ENCODE assay signal across 8 mouse cellular contexts in genomic region chr4:111719776-111720661, GRCm38 (mm10). TPM values are rescaled to one million over a fixed set of nuclear protein-coding genes. Genes with fewer than 3 reads are reported as not detected.
A peak's percentile ranks its signal among the peaks of the same experiment; 100 is the strongest.
DNase-seq lines count a peak whose midpoint lies in the region; ATAC-seq lines count a peak whose summit lies in the region.

TSS of gene Spata6 (plus strand) at chr4:111719984.

- peak; percentile 98 for ATAC-seq in forebrain, embryonic 12.5 days (ENCODE audit: low FRiP score)
- peak; percentile 95 for ATAC-seq in heart, embryonic 16.5 days (replicated peaks; ENCODE audit: extremely low read depth, insufficient read depth, low FRiP score)
- peak; percentile 96 for ATAC-seq in liver, embryonic 15.5 days (ENCODE audit: insufficient read depth)
- peak; percentile 99 for ATAC-seq in neural tube, embryonic 11.5 days (ENCODE audit: insufficient read depth, low FRiP score, low TSS enrichment)
- peak; percentile 97 for ATAC-seq in stomach, embryonic 16.5 days (ENCODE audit: insufficient read depth, low FRiP score)

- peak within 1 kb of the TSS; percentile 63 for H3K4me2 ChIP-seq in forebrain, embryonic 12.5 days
- H3K4me2 ChIP-seq in heart, embryonic 16.5 days (ENCODE audit: low read depth, low read length) = peak within 1 kb of the TSS; percentile 81
- H3K4me2 ChIP-seq in liver, embryonic 15.5 days = peak within 1 kb of the TSS; percentile 86
- H3K4me2 ChIP-seq in neural tube, embryonic 11.5 days (ENCODE audit: low read depth) = peak within 1 kb of the TSS; percentile 82
- H3K4me2 ChIP-seq in stomach, embryonic 16.5 days (ENCODE audit: low read depth, low read length) = peak within 1 kb of the TSS; percentile 75

- H3K9ac ChIP-seq in forebrain, embryonic 12.5 days = peak within 1 kb of the TSS; percentile 77
- H3K9ac ChIP-seq in heart, embryonic 16.5 days (ENCODE audit: low read length) = peak within 1 kb of the TSS; percentile 91
- peak within 1 kb of the TSS; percentile 46; the same call in 1 of the 2 replicates for H3K9ac ChIP-seq in liver, embryonic 15.5 days
- H3K9ac ChIP-seq in neural tube, embryonic 11.5 days (ENCODE audit: low read length) = peak within 1 kb of the TSS; percentile 80
- H3K9ac ChIP-seq in stomach, embryonic 16.5 days (ENCODE audit: low read length) = peak within 1 kb of the TSS; percentile 85

- H3K4me3 ChIP-seq in forebrain, embryonic 12.5 days (replicated peaks) = peak within 1 kb of the TSS; percentile 83
- peak within 1 kb of the TSS; percentile 92 for H3K4me3 ChIP-seq in heart, embryonic 16.5 days (ENCODE audit: low read length)
- peak within 1 kb of the TSS; percentile 68 for H3K4me3 ChIP-seq in liver, embryonic 15.5 days (replicated peaks)
- H3K4me3 ChIP-seq in neural tube, embryonic 11.5 days (ENCODE audit: low read depth, low read length) = peak within 1 kb of the TSS; percentile 81
- H3K4me3 ChIP-seq in stomach, embryonic 16.5 days (replicated peaks; ENCODE audit: low read length) = peak within 1 kb of the TSS; percentile 83

- no peaks in the 10 kb centered on the region for H3K9me3 ChIP-seq in forebrain, embryonic 12.5 days
- no peaks in the 10 kb centered on the region for H3K9me3 ChIP-seq in heart, embryonic 16.5 days (replicated peaks; ENCODE audit: control insufficient read depth, low read length)
- H3K9me3 ChIP-seq in liver, embryonic 15.5 days (replicated peaks) = no peaks in the 10 kb centered on the region
- H3K9me3 ChIP-seq in neural tube, embryonic 11.5 days (ENCODE audit: control insufficient read depth, low read length) = no peaks in the 10 kb centered on the region
- no peaks in the 10 kb centered on the region for H3K9me3 ChIP-seq in stomach, embryonic 16.5 days (replicated peaks; ENCODE audit: control insufficient read depth, low read length)

- WGBS in forebrain, embryonic 12.5 days = under 1% methylated on average over 48 of the region's 50 CpGs
- 1% methylated on average over 50 of the region's 50 CpGs for WGBS in heart, embryonic 16.5 days
- 2% methylated on average over 50 of the region's 50 CpGs for WGBS in liver, embryonic 15.5 days (ENCODE audit: insufficient replicate concordance)
- under 1% methylated on average over 35 of the region's 50 CpGs for WGBS in neural tube, embryonic 11.5 days
- WGBS in stomach, embryonic 16.5 days = under 1% methylated on average over 50 of the region's 50 CpGs

- no peaks in the 10 kb centered on the region for H3K36me3 ChIP-seq in forebrain, embryonic 12.5 days (replicated peaks)
- no peaks in the 10 kb centered on the region for H3K36me3 ChIP-seq in heart, embryonic 16.5 days (ENCODE audit: control insufficient read depth, insufficient read depth)
- H3K36me3 ChIP-seq in liver, embryonic 15.5 days (replicated peaks) = no peaks in the 10 kb centered on the region
- no peaks in the 10 kb centered on the region for H3K36me3 ChIP-seq in neural tube, embryonic 11.5 days (ENCODE audit: control insufficient read depth, insufficient read depth, low read length)
- H3K36me3 ChIP-seq in stomach, embryonic 16.5 days (ENCODE audit: control insufficient read depth, insufficient read depth, low read length) = no peaks in the 10 kb centered on the region

- peaks cover 13% of the 10 kb centered on the region for H3K4me1 ChIP-seq in forebrain, embryonic 12.5 days
- H3K4me1 ChIP-seq in heart, embryonic 16.5 days (ENCODE audit: control insufficient read depth, insufficient read depth, low read length) = peaks cover 3% of the 10 kb centered on the region; the same call in 1 of the 2 replicates
- peaks cover 14% of the 10 kb centered on the region; the same call in 1 of the 2 replicates for H3K4me1 ChIP-seq in liver, embryonic 15.5 days (replicated peaks)
- H3K4me1 ChIP-seq in neural tube, embryonic 11.5 days (ENCODE audit: control insufficient read depth, insufficient read depth, low read length) = no peaks in the 10 kb centered on the region; the same call in 1 of the 2 replicates
- H3K4me1 ChIP-seq in stomach, embryonic 16.5 days (ENCODE audit: control insufficient read depth, insufficient read depth, low read length) = peaks cover 8% of the 10 kb centered on the region; the same call in 1 of the 2 replicates

- DNase-seq in CD8-positive naive resting alpha-beta T cell, adult 2 months (ENCODE audit: low read depth in 2 of 2, low spot score in 2 of 2) = peak; percentile 88 to 95
- peak; percentile 85 for DNase-seq in c-Kit-positive CD71-positive TER-119-positive erythroid progenitor cells, embryonic 14.5 days (ENCODE audit: low spot score)
- peak; percentile 93 to 98 for DNase-seq in kidney, postnatal 36 days
- DNase-seq in neural tube, embryonic 11.5 days (ENCODE audit: low spot score) = peak; percentile 92

- no peak within 1 kb of the TSS for H3K27ac ChIP-seq in forebrain, embryonic 12.5 days
- H3K27ac ChIP-seq in heart, embryonic 16.5 days (ENCODE audit: low read length) = peak within 1 kb of the TSS; percentile 90
- peak within 1 kb of the TSS; percentile 57; the same call in 1 of the 2 replicates for H3K27ac ChIP-seq in liver, embryonic 15.5 days (replicated peaks)
- H3K27ac ChIP-seq in neural tube, embryonic 11.5 days (ENCODE audit: low read depth, low read length) = peak within 1 kb of the TSS; percentile 34; the same call in 1 of the 2 replicates
- peak within 1 kb of the TSS; percentile 80 for H3K27ac ChIP-seq in stomach, embryonic 16.5 days (ENCODE audit: low read length)

- H3K27me3 ChIP-seq in forebrain, embryonic 12.5 days = no peaks in the 10 kb centered on the region
- no peaks in the 10 kb centered on the region for H3K27me3 ChIP-seq in heart, embryonic 16.5 days (ENCODE audit: control insufficient read depth, insufficient read depth, low read length)
- no peaks in the 10 kb centered on the region for H3K27me3 ChIP-seq in liver, embryonic 15.5 days
- H3K27me3 ChIP-seq in neural tube, embryonic 11.5 days (ENCODE audit: control insufficient read depth, insufficient read depth, low read length) = no peaks in the 10 kb centered on the region
- no peaks in the 10 kb centered on the region for H3K27me3 ChIP-seq in stomach, embryonic 16.5 days (ENCODE audit: control insufficient read depth, insufficient read depth, low read length)

RNA-seq across cellular contexts. Expression of gene Spata6, which starts in this region (rescaled TPM):
- 17.6 and 18.2 TPM in 2 replicates for polyA plus RNA-seq in forebrain, embryonic 12.5 days (2016; fragmentation: Nextera tagmentation; extraction: Ambion mirVana)
- polyA plus RNA-seq in heart, embryonic 16.5 days (2015; fragmentation: Nextera tagmentation; extraction: Ambion mirVana) = 19.5 and 20.4 TPM in 2 replicates
- 2.8 and 3.7 TPM in 2 replicates for polyA plus RNA-seq in liver, embryonic 15.5 days (2015; fragmentation: Nextera tagmentation; extraction: Ambion mirVana)
- polyA plus RNA-seq in neural tube, embryonic 11.5 days (2014; fragmentation: Nextera tagmentation; extraction: Ambion mirVana) = 27.0 and 27.1 TPM in 2 replicates
- polyA plus RNA-seq in stomach, embryonic 16.5 days (2015; fragmentation: Nextera tagmentation; extraction: Ambion mirVana) = 25.0 and 25.5 TPM in 2 replicates
